Mouse (Mus musculus) CD4-positive helper T cell, adult 2 months (primary cell): ENCODE results near the gene Zdhhc14.
A peak's percentile ranks its signal among the peaks of the same experiment; 100 is the strongest.

Experiments used
- DNase-seq: peaks from one replicate; pipeline ENCODE4 v3.0.0-alpha.2; 2012; ENCODE audit warnings: low read depth, missing footprints, low spot score

Gene Zdhhc14

GRCm38 (mm10) chr17:5723601-5724189, 231.3 kb downstream of the Zdhhc14 start:
- DNase-seq: no peak

- DNase-seq: no peak
These were observed 237.3 kb downstream of the Zdhhc14 start for GRCm38 (mm10) chr17:5729587-5730125.

- peak; percentile 12 for DNase-seq
These were observed 238.2 kb downstream of the Zdhhc14 start for GRCm38 (mm10) chr17:5730538-5730937.

GRCm38 (mm10) chr17:5733400-5733799, 241.0 kb downstream of the Zdhhc14 start:
- peak; percentile 52 for DNase-seq

- DNase-seq: no peak
These were observed 248.7 kb downstream of the Zdhhc14 start for GRCm38 (mm10) chr17:5741061-5741460.

GRCm38 (mm10) chr17:5744016-5744415, 251.7 kb downstream of the Zdhhc14 start:
- no peak for DNase-seq

GRCm38 (mm10) chr17:5746378-5746777, 254.0 kb downstream of the Zdhhc14 start:
- DNase-seq: no peak

- peak; percentile 50 for DNase-seq
These were observed 255.5 kb downstream of the Zdhhc14 start for GRCm38 (mm10) chr17:5747539-5748500.

- DNase-seq: peak; percentile 60
These were observed 256.1 kb downstream of the Zdhhc14 start for GRCm38 (mm10) chr17:5748501-5748894.

GRCm38 (mm10) chr17:5750278-5750677, 257.9 kb downstream of the Zdhhc14 start:
- no peak for DNase-seq

- DNase-seq: no peak
These were observed 258.7 kb downstream of the Zdhhc14 start for GRCm38 (mm10) chr17:5751066-5751465.

- DNase-seq: no peak
These were observed 260.0 kb downstream of the Zdhhc14 start for GRCm38 (mm10) chr17:5752322-5752715.

- DNase-seq: no peak
These were observed 260.6 kb downstream of the Zdhhc14 start for GRCm38 (mm10) chr17:5752716-5753585.

GRCm38 (mm10) chr17:5755489-5755888, 263.1 kb downstream of the Zdhhc14 start:
- no peak for DNase-seq

GRCm38 (mm10) chr17:5756065-5756464, 263.7 kb downstream of the Zdhhc14 start:
- no peak for DNase-seq

GRCm38 (mm10) chr17:5756855-5757254, 264.5 kb downstream of the Zdhhc14 start:
- no peak for DNase-seq

GRCm38 (mm10) chr17:5763768-5764167, 271.4 kb downstream of the Zdhhc14 start:
- no peak for DNase-seq

GRCm38 (mm10) chr17:5764270-5764669, 271.9 kb downstream of the Zdhhc14 start:
- DNase-seq: no peak

- DNase-seq: no peak
These were observed 273.4 kb downstream of the Zdhhc14 start for GRCm38 (mm10) chr17:5765746-5766145.

GRCm38 (mm10) chr17:5768164-5768705, 275.9 kb downstream of the Zdhhc14 start:
- no peak for DNase-seq

GRCm38 (mm10) chr17:5768810-5769520, 276.6 kb downstream of the Zdhhc14 start:
- DNase-seq: no peak
